Mouse (Mus musculus) Patski (cell line): ENCODE measurements around the gene Gtdc1. TPM values are rescaled to one million over a fixed set of nuclear protein-coding genes. Genes with fewer than 3 reads are reported as not detected.

Source experiments
- ATAC-seq: fragments of 100-300 bp; one replicate; pipeline ENCODE4 v1.8.0; 2021
- CTCF ChIA-PET: fragments of 350-600 bp; sonication (Branson Sonifier 250); formaldehyde crosslinking; loops from one replicate; lab custom pipeline; 2022; ENCODE audit warnings: inconsistent platforms; lab: Charles Lee
- POLR2A ChIA-PET: fragments of 350-600 bp; sonication (Branson Sonifier 250); formaldehyde crosslinking; loops from one replicate; lab custom pipeline; 2022; ENCODE audit warnings: antibody characterized with exemption, inconsistent platforms; lab: Charles Lee
- DNase-seq: peaks from one replicate; pipeline ENCODE4 v3.0.0-alpha.2; 2011; ENCODE audit warnings: low read depth, low spot score
- H3K27me3 ChIP-seq: fragments of 371-371 bp; one replicate; pipeline ENCODE4 v1.5.1; 2021
- CTCF ChIP-seq: fragments of 100-300 bp; IDR thresholded peaks from one replicate; pipeline ENCODE4 v1.5.1; 2021
- in situ Hi-C: fragments of 300-500 bp; cut with MboI; formaldehyde crosslinking; loops from 3 replicates; pipeline ENCODE4 v1.11.1; 2018; ENCODE audit warnings: low pct_unique_long_range_greater_than_20kb, mixed read lengths
- polyA plus RNA-seq: library from polyadenylated mRNA; unstranded; gene quantifications from one replicate; pipeline ENCODE4 v1.2.3, GENCODE M21; 2021

Gene Gtdc1
- polyA plus RNA-seq, 1 experiment from 2014 or later: 12.2 TPM

- ChIA-PET POLR2A (no interaction called here), CTCF (interaction anchor here (1.2 kb wide), 1 partner anchor 25 kb away, joined by 3 read pairs; no protein-coding TSS in a partner anchor)
- H3K27me3 ChIP-seq: no peaks in the 10 kb centered on the region
- DNase-seq: no peak
- no peak for ATAC-seq
- no peak for TF ChIP-seq CTCF
- in situ Hi-C loops: no loop called here
These were observed 358.1 kb downstream of the Gtdc1 start for GRCm38 (mm10) chr2:44569140-44569952.

- CTCF ChIA-PET: no interaction called here
- DNase-seq: no peak
- no peak for ATAC-seq
- POLR2A ChIA-PET: interaction anchor here (0.6 kb wide), 1 partner anchor 31 kb away, joined by 5 read pairs; no protein-coding TSS in a partner anchor
- in situ Hi-C loops: no loop called here
- no peak for TF ChIP-seq CTCF
- H3K27me3 ChIP-seq: no peaks in the 10 kb centered on the region
These were observed 362.4 kb downstream of the Gtdc1 start for GRCm38 (mm10) chr2:44564776-44565692.

- ATAC-seq: no peak
- H3K27me3 ChIP-seq: no peaks in the 10 kb centered on the region
- DNase-seq: no peak
- in situ Hi-C loops: no loop called here
- TF ChIP-seq CTCF: no peak
- POLR2A ChIA-PET: no interaction called here
- CTCF ChIA-PET: no interaction called here
These were observed 365.7 kb downstream of the Gtdc1 start for GRCm38 (mm10) chr2:44561789-44562188.

- no peak for DNase-seq
- no peak for TF ChIP-seq CTCF
- no peak for ATAC-seq
- no peaks in the 10 kb centered on the region for H3K27me3 ChIP-seq
- ChIA-PET POLR2A (no interaction called here), CTCF (interaction anchor here (1.2 kb wide), 1 partner anchor 8 kb away, joined by 3 read pairs; no protein-coding TSS in a partner anchor)
- in situ Hi-C loops: no loop called here
These were observed 368.1 kb downstream of the Gtdc1 start for GRCm38 (mm10) chr2:44559242-44559944.

- in situ Hi-C loops: no loop called here
- POLR2A ChIA-PET: no interaction called here
- no peak for TF ChIP-seq CTCF
- CTCF ChIA-PET: no interaction called here
- no peak for DNase-seq
- no peak for ATAC-seq
- no peaks in the 10 kb centered on the region for H3K27me3 ChIP-seq
These were observed 369.7 kb downstream of the Gtdc1 start for GRCm38 (mm10) chr2:44557669-44558281.

- in situ Hi-C loops: no loop called here
- ATAC-seq (no peak), DNase-seq (no peak)
- ChIA-PET CTCF (no interaction called here), POLR2A (no interaction called here)
- H3K27me3 ChIP-seq: no peaks in the 10 kb centered on the region
- TF ChIP-seq CTCF: no peak
These were observed 370.4 kb downstream of the Gtdc1 start for GRCm38 (mm10) chr2:44556861-44557592.

GRCm38 (mm10) chr2:44554716-44555115, 372.7 kb downstream of the Gtdc1 start:
- ATAC-seq: no peak
- no peak for DNase-seq
- no peak for TF ChIP-seq CTCF
- H3K27me3 ChIP-seq: no peaks in the 10 kb centered on the region
- ChIA-PET CTCF (interaction anchor here (0.7 to 1.4 kb wide), 2 partner anchors 10 to 18 kb away, joined by 3 read pairs; no protein-coding TSS in a partner anchor), POLR2A (no interaction called here)
- in situ Hi-C loops: no loop called here

- ChIA-PET POLR2A (no interaction called here), CTCF (no interaction called here)
- no peak for DNase-seq
- no peaks in the 10 kb centered on the region for H3K27me3 ChIP-seq
- TF ChIP-seq CTCF: no peak
- in situ Hi-C loops: no loop called here
- no peak for ATAC-seq
These were observed 378.1 kb downstream of the Gtdc1 start for GRCm38 (mm10) chr2:44549311-44549710.

GRCm38 (mm10) chr2:44542775-44543174, 384.7 kb downstream of the Gtdc1 start:
- DNase-seq (no peak), ATAC-seq (no peak)
- POLR2A ChIA-PET: no interaction called here
- CTCF ChIA-PET: no interaction called here
- H3K27me3 ChIP-seq: no peaks in the 10 kb centered on the region
- in situ Hi-C loops: no loop called here
- no peak for TF ChIP-seq CTCF
